Mouse (Mus musculus) lung, postnatal 0 days (tissue): ENCODE data around the gene Jazf1. TPM values are rescaled to one million over a fixed set of nuclear protein-coding genes. Genes with fewer than 3 reads are reported as not detected.
A peak's percentile ranks its signal among the peaks of the same experiment; 100 is the strongest.

Experiments used
- ATAC-seq: fragments of 200-750 bp; cut with Nextera tagmentation; 2 replicates; pipeline ENCODE4 v1.8.0; 2017; ENCODE audit warnings: moderate library complexity
- DNase-seq: peaks from one replicate; pipeline ENCODE4 v3.0.0-alpha.2; 2016; ENCODE audit warnings: low spot score
- H3K27ac ChIP-seq: fragments of 300-500 bp; sonication (generic); 2 replicates; pipeline ENCODE4 v1.5.1; 2014; ENCODE audit warnings: antibody characterized with exemption, mild to moderate bottlenecking, low read length, mixed read lengths
- H3K27me3 ChIP-seq: fragments of 300-500 bp; sonication (generic); replicated peaks from 2 replicates; pipeline ENCODE4 v1.6.1; 2014; ENCODE audit warnings: low read length, mixed read lengths; ENCODE audit not compliant: insufficient read depth
- H3K36me3 ChIP-seq: fragments of 300-500 bp; sonication (generic); 2 replicates; pipeline ENCODE4 v1.6.1; 2014; ENCODE audit warnings: low read length, mixed read lengths; ENCODE audit not compliant: insufficient read depth
- H3K4me1 ChIP-seq: fragments of 300-500 bp; sonication (generic); 2 replicates; pipeline ENCODE4 v1.6.1; 2014; ENCODE audit warnings: antibody characterized with exemption, low read depth, low read length, mixed read lengths; ENCODE audit not compliant: insufficient read depth
- H3K4me2 ChIP-seq: fragments of 300-500 bp; sonication (generic); replicated peaks from 2 replicates; pipeline ENCODE4 v1.6.1; 2014; ENCODE audit warnings: low read depth, mild to moderate bottlenecking, low read length, moderate library complexity, mixed read lengths
- H3K4me3 ChIP-seq: fragments of 300-500 bp; sonication (generic); 2 replicates; pipeline ENCODE4 v1.5.1; 2014; ENCODE audit warnings: low read depth, low read length
- H3K9ac ChIP-seq: fragments of 300-500 bp; sonication (generic); replicated peaks from 2 replicates; pipeline ENCODE4 v1.6.1; 2014; ENCODE audit warnings: low read depth, mild to moderate bottlenecking
- H3K9me3 ChIP-seq: fragments of 300-500 bp; sonication (generic); 2 replicates; pipeline ENCODE4 v1.6.1; 2016; ENCODE audit warnings: low read length, mixed read lengths
- CTCF ChIP-seq: IDR thresholded peaks from 2 replicates; pipeline ENCODE4 v1.5.1; 2016; ENCODE audit warnings: antibody characterized with exemption, mild to moderate bottlenecking
- EP300 ChIP-seq: IDR thresholded peaks from 2 replicates; pipeline ENCODE4 v1.6.1; 2016; ENCODE audit warnings: antibody characterized with exemption, mild to moderate bottlenecking, control low read depth
- WGBS: fragments of 180-500 bp; shearing (Covaris S2); extraction: QIAGEN DNeasy Blood & Tissue Kit; methylation state at CpG from one replicate; pipeline ENCODE4 v1.1.7; 2014; 5-methylcytosine and 5-hydroxymethylcytosine counted together
- polyA plus RNA-seq: library from polyadenylated mRNA; unstranded; fragments of >200 nt; fragmentation: Nextera tagmentation; extraction: Ambion mirVana; gene quantifications from 2 replicates; pipeline ENCODE4 v1.2.1, GENCODE M21; 2015

Jazf1 gene
- polyA plus RNA-seq, 1 experiment from 2014 or later = 3.9 TPM

DNA sequence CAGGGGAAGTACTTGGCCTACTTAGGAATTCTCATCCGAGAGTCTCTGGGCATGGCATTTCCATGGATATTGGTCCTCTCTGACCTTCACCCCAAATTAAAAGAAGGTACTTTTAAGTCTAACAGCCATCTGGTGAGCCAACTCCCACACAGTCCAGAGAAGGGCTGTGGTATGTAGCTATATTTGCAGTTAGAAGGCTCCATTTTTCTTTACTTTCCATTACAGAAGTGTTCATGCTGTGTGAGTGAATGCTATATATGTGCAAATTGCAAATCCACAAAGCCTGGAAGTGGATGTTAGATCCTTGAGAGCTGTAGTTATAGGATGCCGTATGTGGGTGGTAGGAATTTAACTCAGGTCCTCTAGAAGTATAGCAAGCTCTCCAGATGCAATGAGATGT lies 245.8 kb downstream of the Jazf1 start:
- H3K27ac ChIP-seq = no peak overlapping the region
- 80% methylated on average over 2 of the region's 2 CpGs for WGBS

DNA sequence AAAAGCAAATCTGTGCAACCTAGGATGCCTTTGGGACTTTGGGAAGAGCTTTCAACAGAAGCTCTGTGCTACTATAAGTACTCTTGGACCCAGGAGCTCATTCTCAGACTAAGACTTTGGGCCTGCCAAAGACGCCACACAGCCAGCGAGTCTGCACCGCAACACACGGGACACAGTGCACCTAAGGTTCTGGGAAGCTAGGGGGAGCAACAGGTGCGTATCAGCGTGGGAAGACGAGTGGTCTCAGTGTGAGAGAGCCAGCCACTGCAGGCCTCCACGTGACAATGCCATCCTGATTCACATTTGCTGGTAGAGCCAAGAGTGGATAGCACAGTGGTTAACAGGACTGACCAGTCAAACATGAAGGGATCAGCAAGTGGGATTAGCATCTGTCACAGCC lies 249.1 kb downstream of the Jazf1 start:
- 75% methylated on average over 8 of the region's 8 CpGs for WGBS
- H3K9ac ChIP-seq = no peak overlapping the region
- H3K4me3 ChIP-seq = no peak overlapping the region
- TF ChIP-seq CTCF (no peak), EP300 (no peak)
- H3K4me1 ChIP-seq = no peaks in the 10 kb centered on the region
- no peaks in the 10 kb centered on the region for H3K36me3 ChIP-seq
- H3K9me3 ChIP-seq = no peaks in the 10 kb centered on the region
- no peak overlapping the region for H3K27ac ChIP-seq
- DNase-seq (no peak), ATAC-seq (no peak)
- no peak overlapping the region for H3K4me2 ChIP-seq
- H3K27me3 ChIP-seq = no peaks in the 10 kb centered on the region

More for the DNA sequence above, 245.8 kb downstream of the Jazf1 start:
- H3K4me1 ChIP-seq = no peaks in the 10 kb centered on the region
- no peaks in the 10 kb centered on the region for H3K36me3 ChIP-seq
- H3K4me2 ChIP-seq = no peak overlapping the region
- no peak for DNase-seq
- H3K9ac ChIP-seq = no peak overlapping the region
- TF ChIP-seq CTCF (no peak), EP300 (no peak)
- no peaks in the 10 kb centered on the region for H3K9me3 ChIP-seq
- no peak for ATAC-seq
- H3K27me3 ChIP-seq = no peaks in the 10 kb centered on the region
- no peak overlapping the region for H3K4me3 ChIP-seq

DNA sequence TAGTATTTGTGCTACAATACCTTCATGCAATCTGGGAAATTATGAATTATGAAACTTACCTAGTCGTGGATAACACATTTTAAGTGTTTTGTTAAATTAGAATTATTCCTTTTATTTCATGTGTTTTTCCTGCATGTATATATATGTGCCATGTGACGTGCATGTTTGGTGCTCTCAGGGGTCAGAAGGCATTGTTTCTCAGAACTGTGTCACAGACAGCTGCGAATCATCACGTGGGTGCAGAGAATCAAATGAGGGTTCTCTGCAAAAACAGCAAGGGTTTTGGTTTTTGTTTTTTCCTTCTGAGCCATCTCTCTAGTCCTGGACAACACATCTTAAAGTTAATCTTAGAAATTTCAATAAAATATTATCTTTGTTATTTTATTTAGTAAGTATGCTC lies 250.4 kb downstream of the Jazf1 start:
- Histone ChIP-seq H3K36me3 (no peaks in the 10 kb centered on the region), H3K4me2 (no peak overlapping the region), H3K4me3 (no peak overlapping the region), H3K9ac (no peak overlapping the region), H3K27me3 (no peaks in the 10 kb centered on the region), H3K27ac (no peak overlapping the region), H3K4me1 (no peaks in the 10 kb centered on the region), H3K9me3 (no peaks in the 10 kb centered on the region)
- DNase-seq (no peak), ATAC-seq (no peak)
- WGBS = 75% methylated on average over 4 of the region's 4 CpGs
- TF ChIP-seq CTCF (no peak), EP300 (no peak)

DNA sequence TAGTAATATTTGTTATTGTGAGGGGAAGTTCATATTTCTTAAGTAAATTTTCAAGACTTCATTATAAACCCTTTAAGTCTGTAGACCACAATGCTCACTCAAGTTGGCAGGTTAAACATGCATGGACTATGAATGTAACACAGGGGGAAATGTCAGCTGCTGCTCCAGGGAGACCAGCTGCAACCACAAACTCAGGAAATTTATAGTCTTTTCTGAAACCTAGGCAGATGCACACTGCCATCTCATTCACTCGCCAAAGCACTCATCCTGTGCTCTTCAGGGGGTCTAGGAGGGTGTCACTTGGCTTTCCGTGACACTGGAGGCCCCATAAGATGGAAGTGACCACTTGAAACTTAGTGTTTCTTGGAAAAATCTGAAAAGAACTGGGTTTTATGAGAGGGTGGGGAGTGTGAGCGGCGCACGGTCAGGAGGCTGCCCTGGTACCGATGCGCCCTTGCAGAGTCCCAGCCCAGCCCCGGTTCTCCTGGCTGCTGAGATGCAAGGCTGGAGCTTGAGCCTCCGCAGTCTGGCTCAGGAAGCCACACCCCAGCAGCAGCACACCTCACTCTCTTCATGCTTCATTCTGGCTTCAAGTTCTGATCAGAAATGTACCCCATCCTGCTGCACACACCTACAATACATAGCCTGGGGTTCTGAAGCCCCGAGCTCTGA lies 251.1 kb downstream of the Jazf1 start:
- no peaks in the 10 kb centered on the region for H3K27me3 ChIP-seq
- no peak for DNase-seq
- H3K4me2 ChIP-seq = no peak overlapping the region
- WGBS = 91% methylated on average over 10 of the region's 10 CpGs
- H3K27ac ChIP-seq = no peak overlapping the region
- no peaks in the 10 kb centered on the region for H3K4me1 ChIP-seq
- ATAC-seq = no peak
- H3K9ac ChIP-seq = no peak overlapping the region
- no peaks in the 10 kb centered on the region for H3K9me3 ChIP-seq
- no peak overlapping the region for H3K4me3 ChIP-seq
- no peaks in the 10 kb centered on the region for H3K36me3 ChIP-seq
- TF ChIP-seq EP300 = no peak
- no peak for TF ChIP-seq CTCF

DNA sequence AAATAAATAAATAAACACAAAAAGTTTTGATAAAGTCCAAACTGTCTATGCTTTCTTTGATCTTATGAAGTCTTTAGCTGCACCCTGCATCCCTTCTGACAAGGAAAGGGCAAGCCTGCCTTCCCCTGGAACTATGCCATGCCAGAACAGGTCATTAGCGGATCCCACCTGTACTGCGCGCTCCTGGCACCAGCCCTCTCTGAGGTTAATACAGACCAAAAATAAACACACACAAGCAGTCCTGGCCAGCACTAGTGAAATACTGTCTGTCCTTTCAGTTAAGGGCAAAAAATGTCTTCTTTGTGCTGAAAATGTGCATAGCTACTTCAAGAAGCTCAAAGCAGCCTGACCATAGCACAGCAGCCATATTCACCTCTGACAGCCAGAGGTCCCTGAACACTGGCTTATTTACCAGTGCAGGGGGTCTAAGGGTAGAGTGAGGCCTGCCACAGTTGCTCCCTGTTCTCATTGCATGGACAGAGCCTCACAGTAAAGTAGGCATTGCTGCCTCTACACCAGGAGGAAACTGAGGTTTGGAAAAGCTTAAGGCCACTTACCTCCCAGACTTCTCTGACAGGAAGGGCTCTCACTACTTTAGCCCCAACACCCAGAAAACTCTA lies 263.1 kb downstream of the Jazf1 start:
- no peak for ATAC-seq
- Histone ChIP-seq H3K27ac (no peak overlapping the region), H3K36me3 (no peaks in the 10 kb centered on the region), H3K4me3 (no peak overlapping the region), H3K9me3 (no peaks in the 10 kb centered on the region), H3K27me3 (no peaks in the 10 kb centered on the region), H3K9ac (no peak overlapping the region), H3K4me1 (no peaks in the 10 kb centered on the region), H3K4me2 (no peak overlapping the region)
- DNase-seq = no peak
- TF ChIP-seq EP300 (no peak), CTCF (no peak)
- WGBS = 67% methylated on average over 3 of the region's 3 CpGs

DNA sequence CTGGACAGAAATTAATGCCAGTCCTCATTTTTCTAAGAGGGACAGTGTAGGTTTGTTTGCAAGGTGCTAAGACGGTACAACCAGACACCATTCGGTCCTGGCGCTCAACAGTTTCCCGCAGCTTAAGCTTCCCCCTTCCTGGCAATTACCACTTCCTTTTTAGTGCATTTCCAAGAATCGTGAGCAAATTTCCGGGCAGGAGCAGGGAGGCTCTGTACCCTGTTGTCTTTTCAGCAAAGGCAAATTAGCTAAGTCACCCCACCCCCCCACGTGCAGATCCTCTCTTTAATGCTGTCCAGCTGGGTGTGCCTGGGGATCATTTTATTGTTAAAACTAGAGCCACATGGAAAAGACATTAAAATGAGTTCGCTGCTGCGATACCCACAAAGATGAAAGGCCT lies 266.2 kb downstream of the Jazf1 start:
- 51% methylated on average over 9 of the region's 9 CpGs for WGBS
- H3K27ac ChIP-seq = peak overlapping the region; percentile 77; the same call in 1 of the 2 replicates
- H3K4me2 ChIP-seq = no peak overlapping the region
- H3K4me1 ChIP-seq = no peaks in the 10 kb centered on the region
- peak; percentile 99 for TF ChIP-seq EP300
- no peak for TF ChIP-seq CTCF
- H3K9ac ChIP-seq = no peak overlapping the region
- H3K27me3 ChIP-seq = no peaks in the 10 kb centered on the region
- H3K9me3 ChIP-seq = no peaks in the 10 kb centered on the region
- no peaks in the 10 kb centered on the region for H3K36me3 ChIP-seq
- no peak overlapping the region for H3K4me3 ChIP-seq
- ATAC-seq = peak; percentile 89
- DNase-seq = peak; percentile 75
